Mouse (Mus musculus) T-helper 17 cell (primary cell): Measurements from ENCODE around the gene Zfp971.
"Not testable (repeated sequence)": the region's sequence is repeated elsewhere in the genome, so short reads cannot be mapped to it uniquely, and the experiment has no call there.

Source experiments
- in situ Hi-C, 2 experiments: fragments of 300-600 bp; cut with MboI, MseI; formaldehyde crosslinking; loops; 1 replicate in 1 of 2; 2 replicates in 1 of 2; pipeline ENCODE4 v1.15.1; 2025; ENCODE audit warnings: high pct_unique_total_duplicates in 2 of 2

Gene Zfp971

DNA sequence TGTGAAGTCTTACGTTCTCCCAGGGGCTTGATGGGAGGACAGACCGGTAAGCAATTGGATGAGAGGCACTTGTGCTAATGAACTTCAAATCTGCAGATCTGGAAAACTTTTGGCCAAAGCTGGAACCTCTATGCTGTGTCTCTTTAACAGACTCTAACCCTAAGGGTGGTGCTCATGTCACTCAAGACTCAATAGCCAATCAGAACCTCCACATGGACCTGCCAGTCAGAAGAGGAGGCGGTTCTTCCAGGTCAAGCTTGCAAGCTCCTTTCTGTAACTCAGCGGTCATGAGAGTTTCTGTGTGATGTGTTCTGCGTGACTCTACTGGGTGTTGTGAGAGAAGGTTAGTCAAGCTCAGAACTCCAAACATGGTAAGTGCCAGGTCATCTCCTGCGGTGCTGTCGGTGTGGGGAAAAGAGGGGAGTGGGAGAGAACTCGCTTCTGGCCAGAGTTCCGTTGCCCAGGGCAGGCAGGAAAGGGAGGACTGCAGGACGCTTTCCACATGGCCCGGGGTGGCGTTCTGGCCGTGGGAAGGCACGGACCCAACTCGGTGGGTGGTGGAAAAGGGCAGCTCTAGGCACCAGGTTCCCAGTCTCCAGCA, at the start of gene Zfp971:
Gene Zfp971 (plus strand): TSS at position 274 of the 601 bp plus-strand sequence.
- in situ Hi-C loops = loop anchor here in 1 of 2 experiments (10.0 kb wide), 1 partner anchor 1598 kb away; the partner anchor contains the start of gene Gm14435

DNA sequence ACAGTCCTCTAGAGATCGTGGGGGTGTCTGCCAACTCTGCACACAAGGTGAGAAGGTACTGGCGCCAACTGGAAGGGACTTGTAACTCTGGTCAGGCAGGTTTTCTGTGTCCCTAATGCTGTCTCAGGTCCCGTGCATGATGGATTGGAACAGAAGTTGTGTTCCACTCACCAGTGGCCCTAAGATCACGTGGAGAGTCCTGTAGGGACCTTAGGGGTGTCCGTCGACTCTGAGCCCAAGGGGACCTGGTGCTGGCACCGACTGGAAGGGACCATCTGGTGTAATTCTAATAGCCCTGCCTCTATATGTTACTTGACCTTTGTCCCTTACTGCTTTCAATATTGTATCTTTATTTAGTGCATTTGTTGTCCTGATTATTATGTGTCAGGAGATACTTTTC, 48.3 kb upstream of the Zfp971 start:
- in situ Hi-C loops = loop anchor here (10.0 to 25.0 kb wide), 2 partner anchors 130 to 238 kb away; partner anchors contain the start of gene Gm14325 (in 1 of the 2)

DNA sequence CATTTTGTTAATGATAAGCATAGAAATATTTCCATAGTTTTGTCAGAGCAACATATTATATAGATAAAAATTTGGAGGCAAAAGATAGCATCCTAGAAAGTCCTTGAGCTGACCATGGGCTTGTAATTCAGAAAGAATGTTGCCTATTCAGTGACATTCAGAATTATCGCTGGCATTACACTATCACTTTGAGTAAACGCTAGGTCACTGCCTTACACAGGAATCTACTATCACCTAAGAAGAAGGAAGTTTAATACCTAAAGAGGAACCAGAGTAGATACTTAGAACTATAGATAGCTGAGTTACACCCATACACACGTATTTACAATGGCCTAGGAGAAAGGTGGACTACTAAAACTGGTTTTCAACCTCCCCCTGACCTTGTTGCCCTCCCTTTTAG, 3.6 kb upstream of the Zfp971 start:
- in situ Hi-C loops = not testable (repeated sequence)

DNA sequence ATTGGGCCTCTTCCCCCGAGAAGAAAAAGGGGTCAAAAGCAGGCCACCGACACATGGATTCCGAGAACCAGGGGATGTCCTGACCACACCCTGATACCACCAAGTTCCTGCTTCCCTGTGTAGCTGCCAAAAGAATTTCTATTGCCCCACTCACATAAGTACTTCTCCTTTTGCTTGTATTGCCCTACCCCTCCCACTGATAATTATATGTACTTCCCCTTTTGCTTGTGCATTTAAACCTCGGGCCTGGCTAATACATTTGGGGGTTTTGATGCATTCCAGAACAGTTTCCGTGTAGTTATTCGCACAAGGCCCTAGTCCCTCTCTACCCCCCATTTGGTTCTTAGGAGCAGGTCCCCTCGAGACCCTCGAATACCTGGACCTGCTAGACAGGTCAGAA, 2.3 kb upstream of the Zfp971 start:
- in situ Hi-C loops = loop anchor here in 1 of 2 experiments (10.0 kb wide), 1 partner anchor 1596 kb away; the partner anchor contains the start of gene Gm14435

DNA sequence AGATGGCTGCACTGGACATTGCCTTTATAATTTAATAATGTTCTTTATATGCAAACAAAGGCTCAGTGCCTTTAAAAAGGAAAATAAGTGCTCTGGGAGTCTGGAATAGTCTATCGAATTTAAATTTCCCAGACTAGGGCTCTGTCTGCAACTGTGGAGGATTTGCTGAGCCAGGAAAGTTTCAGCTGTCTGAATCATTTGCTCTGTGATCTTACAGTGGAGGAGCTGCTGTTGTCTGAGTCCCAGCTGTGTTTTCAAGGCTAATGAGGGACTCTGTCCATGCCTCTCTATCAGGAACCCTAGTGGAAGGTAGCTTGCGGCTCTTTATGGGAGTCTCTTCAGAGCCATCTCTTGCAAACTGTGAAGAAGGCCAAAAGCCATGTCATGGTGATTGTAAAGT, 777 bp downstream of the Zfp971 start:
- in situ Hi-C loops = loop anchor here in 1 of 2 experiments (10.0 kb wide), 1 partner anchor 1599 kb away; the partner anchor contains the start of gene Gm14435

DNA sequence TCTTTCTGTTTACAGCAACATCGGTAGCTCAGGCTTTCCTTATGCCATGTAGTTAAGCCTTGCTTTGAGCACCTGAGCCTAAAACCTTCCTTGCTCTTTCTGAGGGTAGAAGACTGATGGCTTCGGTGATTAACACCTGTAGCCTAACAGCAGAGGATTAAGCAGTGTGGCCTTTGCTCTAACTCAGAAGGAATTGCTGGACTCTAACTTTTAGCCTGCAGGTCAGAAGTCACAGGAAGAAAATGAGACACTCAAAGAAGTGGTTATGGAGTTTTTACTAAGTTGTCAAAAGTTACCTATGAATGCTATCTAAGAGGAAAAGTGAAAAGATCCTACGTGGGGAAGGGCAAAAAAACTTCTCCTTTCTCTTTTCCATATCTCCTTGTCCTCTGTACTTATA, 4.5 kb downstream of the Zfp971 start:
- in situ Hi-C loops = loop anchor here (5.0 to 10.0 kb wide), 3 partner anchors 125 to 1603 kb away; partner anchors contain the start of gene Gm14435 (in 1 of the 2)

DNA sequence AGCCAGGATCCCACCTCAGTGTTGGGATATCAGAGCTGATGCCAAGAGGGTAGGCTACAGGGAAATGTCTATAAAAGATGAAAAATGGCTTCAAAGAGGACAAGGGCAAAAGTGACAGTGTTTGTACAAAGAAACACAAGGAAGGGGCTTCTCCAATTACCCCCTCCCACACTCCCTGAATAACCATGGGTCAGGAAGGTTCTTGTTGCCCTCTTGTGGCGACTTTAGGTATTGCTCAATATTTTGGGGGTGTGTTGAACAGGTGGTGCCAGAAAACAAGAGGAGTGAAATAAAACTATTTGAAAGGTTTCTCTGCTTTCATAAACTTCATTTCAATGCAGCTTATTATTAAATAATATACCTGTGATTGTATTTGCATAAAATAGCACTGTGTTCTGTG, 35.1 kb downstream of the Zfp971 start:
- in situ Hi-C loops = no loop called here

DNA sequence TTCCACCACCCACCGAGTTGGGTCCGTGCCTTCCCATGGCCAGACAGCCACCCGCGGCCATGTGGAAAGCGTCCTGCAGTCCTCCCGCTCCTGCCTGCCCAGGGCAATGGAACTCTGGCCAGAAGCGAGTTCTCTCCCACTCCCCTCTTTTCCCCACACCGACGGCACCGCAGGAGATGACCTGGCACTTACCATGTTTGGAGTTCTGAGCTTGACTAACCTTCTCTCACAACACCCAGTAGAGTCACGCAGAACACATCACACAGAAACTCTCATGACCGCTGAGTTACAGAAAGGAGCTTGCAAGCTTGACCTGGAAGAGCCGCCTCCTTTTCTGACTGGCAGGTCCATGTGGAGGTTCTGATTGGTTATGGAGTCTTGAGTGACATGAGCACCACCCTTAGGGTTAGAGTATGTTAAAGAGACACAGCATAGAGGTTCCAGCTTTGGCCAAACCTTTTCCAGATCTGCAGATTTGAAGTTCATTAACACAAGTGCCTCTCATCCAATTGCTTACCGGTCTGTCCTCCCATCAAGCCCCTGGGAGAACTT, 55.2 kb downstream of the Zfp971 start, which contains the start of gene Zfp931:
Gene Zfp931 (minus strand): TSS at position 311 of the 552 bp plus-strand sequence.
- in situ Hi-C loops = not testable (repeated sequence)
